Mouse (Mus musculus): ENCODE data around the gene Fam3b. TPM values are rescaled to one million over a fixed set of nuclear protein-coding genes. Genes with fewer than 3 reads are reported as not detected.

Gene Fam3b
- not detected for polyA plus RNA-seq (2015; fragmentation: Illumina TruSeq; extraction: RNeasy Lipid Tissue Mini Kit (QIAGEN cat#74804); ENCODE audit: low read depth, low replicate concordance)

DNA sequence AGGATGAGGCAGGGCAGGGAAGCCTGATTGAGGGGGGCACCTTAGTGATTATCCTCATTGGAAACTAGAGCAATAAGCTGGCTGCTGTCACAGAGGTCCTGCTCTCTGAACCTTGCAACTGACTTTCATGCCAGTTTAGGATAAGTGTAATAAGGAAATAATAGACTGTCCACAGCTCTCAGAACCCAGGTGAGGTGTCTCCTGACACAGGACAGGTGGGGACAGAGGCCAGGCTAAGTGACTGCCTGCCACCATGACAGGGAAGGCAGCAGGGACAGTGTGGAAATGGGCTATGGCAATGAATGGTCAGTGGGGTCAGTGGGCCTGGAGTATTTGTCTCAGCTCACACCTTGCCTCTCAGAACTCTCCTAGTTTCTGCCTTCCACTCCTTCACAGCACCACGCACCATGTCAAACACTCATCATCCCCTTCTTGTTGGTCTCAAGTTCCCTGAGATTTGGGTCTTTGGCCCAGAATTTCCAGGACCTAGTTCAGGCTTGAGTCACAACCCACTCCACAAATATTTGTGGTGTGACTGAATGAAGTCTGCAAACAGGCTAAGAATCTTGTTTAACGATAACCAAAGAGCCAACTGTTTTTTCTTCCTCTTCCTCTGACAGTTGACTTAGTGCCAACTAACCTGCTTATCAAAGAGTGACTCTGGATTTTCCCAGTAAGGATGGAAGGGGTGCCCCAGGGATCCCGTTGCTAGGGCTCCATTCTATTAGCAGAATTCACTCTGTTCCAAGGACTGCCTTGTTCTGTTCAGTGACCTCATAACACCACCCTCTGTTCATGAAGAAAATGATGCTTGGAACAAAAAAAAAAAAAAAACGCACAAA is at the start of gene Fam3b:
TSS of gene Fam3b (minus strand) at position 718 of the 842 bp plus-strand sequence.

DNA sequence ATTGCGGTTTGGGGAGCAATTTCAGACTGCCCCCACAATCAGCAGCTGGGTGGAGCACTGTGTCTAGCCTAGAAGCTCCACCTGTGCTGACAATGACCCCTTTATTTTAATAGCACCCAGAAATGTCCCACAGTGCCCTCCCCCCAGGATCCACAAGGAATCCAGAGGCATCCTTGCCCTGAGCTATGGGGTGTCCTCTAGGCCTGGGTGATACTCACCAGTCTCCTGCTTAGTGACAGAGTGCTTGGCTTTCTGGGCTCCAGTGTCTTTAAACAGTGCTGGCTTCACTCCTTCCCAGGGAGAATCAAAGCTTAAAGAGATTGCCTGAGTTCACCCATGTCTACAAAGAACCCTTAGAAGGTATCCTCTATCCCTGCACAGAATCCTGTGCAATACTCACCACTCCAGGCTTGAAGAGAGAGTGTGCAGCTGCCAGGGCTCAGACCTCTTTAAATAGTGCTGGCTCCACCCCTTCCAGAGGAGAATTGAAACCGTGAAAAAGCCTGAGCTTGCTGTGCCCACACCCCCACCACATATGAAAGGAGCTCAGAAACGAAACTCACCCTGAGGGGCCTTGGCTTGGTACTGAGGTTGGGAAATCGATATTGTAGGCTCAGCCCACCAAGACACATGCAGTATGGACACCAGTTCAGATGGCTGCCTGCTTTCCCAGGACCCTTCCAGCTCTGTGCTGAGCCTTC is 52.0 kb downstream of the Fam3b start, which contains the start of gene Mx1:
TSS of gene Mx1 (minus strand) at position 427 of the 701 bp plus-strand sequence.

Other genes starting within 250 kb of the Fam3b start
- 2.5 TPM for gene Bace2, start 158.1 kb downstream of the Fam3b start, polyA plus RNA-seq (2015; fragmentation: Illumina TruSeq; extraction: RNeasy Lipid Tissue Mini Kit (QIAGEN cat#74804); ENCODE audit: low read depth, low replicate concordance)
- gene Mx1, start 51.9 kb downstream of the Fam3b start, polyA plus RNA-seq (2015; fragmentation: Illumina TruSeq; extraction: RNeasy Lipid Tissue Mini Kit (QIAGEN cat#74804); ENCODE audit: low read depth, low replicate concordance), result 1.2 TPM
- not detected for gene Tmprss2, start 96.4 kb upstream of the Fam3b start, polyA plus RNA-seq (2015; fragmentation: Illumina TruSeq; extraction: RNeasy Lipid Tissue Mini Kit (QIAGEN cat#74804); ENCODE audit: low read depth, low replicate concordance)
- 0.43 TPM for gene Ripk4, start 249.0 kb upstream of the Fam3b start, polyA plus RNA-seq (2015; fragmentation: Illumina TruSeq; extraction: RNeasy Lipid Tissue Mini Kit (QIAGEN cat#74804); ENCODE audit: low read depth, low replicate concordance)